Mouse (Mus musculus): ENCODE results near the gene Hebp1. TPM values are rescaled to one million over a fixed set of nuclear protein-coding genes. Genes with fewer than 3 reads are reported as not detected.

Gene Hebp1
- 8.8 and 35.5 TPM in 2 replicates for total RNA-seq (2014; rRNA removed; ENCODE audit: low replicate concordance)
- 10.9 and 11.0 TPM in 2 replicates for polyA plus RNA-seq (2015; fragmentation: Nextera tagmentation; extraction: Ambion mirVana)

GRCm38 (mm10) chr6:135197921-135198532 is at the start of gene Hebp1, which contains the start of gene Fam234b:
Gene Hebp1, minus strand, starts transcription at chr6:135198022.
Gene Fam234b, plus strand, starts transcription at chr6:135197977.
- DNase-seq (ENCODE audit: low spot score), result peak; percentile 42
- H3K27me3 ChIP-seq (ENCODE audit: control insufficient read depth, insufficient read depth, low read length), result no peaks in the 10 kb centered on the region
- no peaks in the 10 kb centered on the region for H3K36me3 ChIP-seq (replicated peaks; ENCODE audit: control insufficient read depth, insufficient read depth, low read length)
- no peak within 1 kb of the TSS for H3K27ac ChIP-seq (ENCODE audit: low read depth)
- ATAC-seq (ENCODE audit: insufficient read depth, low read depth), result peak; percentile 80
- WGBS, result under 1% methylated on average over 51 of the region's 52 CpGs
- TF ChIP-seq EP300 (IDR thresholded peaks at IDR 0.05; ENCODE audit: low read depth), result no peak
- no peak for TF ChIP-seq CTCF (IDR thresholded peaks at IDR 0.05; ENCODE audit: low read depth)
- H3K4me2 ChIP-seq (ENCODE audit: low read depth, low read length), result peak within 1 kb of the TSS; percentile 71
- peak within 1 kb of the TSS; percentile 71 for H3K4me3 ChIP-seq (ENCODE audit: low read depth, low read length)
- no peaks in the 10 kb centered on the region; the same call in 1 of the 2 replicates for H3K4me1 ChIP-seq (ENCODE audit: control insufficient read depth, insufficient read depth)
- H3K9me3 ChIP-seq (replicated peaks; ENCODE audit: control insufficient read depth, low read length), result no peaks in the 10 kb centered on the region
- peak within 1 kb of the TSS; percentile 50 for H3K9ac ChIP-seq (replicated peaks; ENCODE audit: low read depth, low read length)

GRCm38 (mm10) chr6:135245586-135245985 is 47.8 kb upstream of the Hebp1 start:
- H3K4me3 ChIP-seq (ENCODE audit: low read depth, low read length), result no peak overlapping the region
- H3K9me3 ChIP-seq (replicated peaks; ENCODE audit: control insufficient read depth, low read length), result no peaks in the 10 kb centered on the region
- no peak overlapping the region for H3K9ac ChIP-seq (replicated peaks; ENCODE audit: low read depth, low read length)
- H3K27me3 ChIP-seq (ENCODE audit: control insufficient read depth, insufficient read depth, low read length), result no peaks in the 10 kb centered on the region; the same call in 1 of the 2 replicates
- no peak for DNase-seq (ENCODE audit: low spot score)
- no peak for ATAC-seq (ENCODE audit: insufficient read depth, low read depth)
- no peaks in the 10 kb centered on the region for H3K36me3 ChIP-seq (replicated peaks; ENCODE audit: control insufficient read depth, insufficient read depth, low read length)
- WGBS, result 70% methylated on average over 8 of the region's 8 CpGs
- TF ChIP-seq EP300 (IDR thresholded peaks at IDR 0.05; ENCODE audit: low read depth), result no peak
- no peak for TF ChIP-seq CTCF (IDR thresholded peaks at IDR 0.05; ENCODE audit: low read depth)
- 0 out of 2 replicates have a peak, but pooled peaks cover 4% of the 10 kb centered on the region for H3K4me1 ChIP-seq (ENCODE audit: control insufficient read depth, insufficient read depth)
- H3K27ac ChIP-seq (ENCODE audit: low read depth), result no peak overlapping the region
- H3K4me2 ChIP-seq (ENCODE audit: low read depth, low read length), result no peak overlapping the region

- Histone ChIP-seq H3K4me1 (ENCODE audit: control insufficient read depth, insufficient read depth) (0 out of 2 replicates have a peak, but pooled peaks cover 8% of the 10 kb centered on the region), H3K9me3 (replicated peaks; ENCODE audit: control insufficient read depth, low read length) (no peaks in the 10 kb centered on the region), H3K9ac (replicated peaks; ENCODE audit: low read depth, low read length) (no peak overlapping the region), H3K36me3 (replicated peaks; ENCODE audit: control insufficient read depth, insufficient read depth, low read length) (no peaks in the 10 kb centered on the region), H3K27ac (ENCODE audit: low read depth) (no peak overlapping the region), H3K4me3 (ENCODE audit: low read depth, low read length) (no peak overlapping the region), H3K27me3 (ENCODE audit: control insufficient read depth, insufficient read depth, low read length) (no peaks in the 10 kb centered on the region), H3K4me2 (ENCODE audit: low read depth, low read length) (no peak overlapping the region)
- no peak for DNase-seq (ENCODE audit: low spot score)
- no peak for ATAC-seq (ENCODE audit: insufficient read depth, low read depth)
- WGBS, result 94% methylated on average over 8 of the region's 8 CpGs
- TF ChIP-seq EP300 (IDR thresholded peaks at IDR 0.05; ENCODE audit: low read depth), result no peak
- TF ChIP-seq CTCF (IDR thresholded peaks at IDR 0.05; ENCODE audit: low read depth), result no peak
These were observed 42.5 kb upstream of the Hebp1 start for GRCm38 (mm10) chr6:135240361-135240760.

DNA sequence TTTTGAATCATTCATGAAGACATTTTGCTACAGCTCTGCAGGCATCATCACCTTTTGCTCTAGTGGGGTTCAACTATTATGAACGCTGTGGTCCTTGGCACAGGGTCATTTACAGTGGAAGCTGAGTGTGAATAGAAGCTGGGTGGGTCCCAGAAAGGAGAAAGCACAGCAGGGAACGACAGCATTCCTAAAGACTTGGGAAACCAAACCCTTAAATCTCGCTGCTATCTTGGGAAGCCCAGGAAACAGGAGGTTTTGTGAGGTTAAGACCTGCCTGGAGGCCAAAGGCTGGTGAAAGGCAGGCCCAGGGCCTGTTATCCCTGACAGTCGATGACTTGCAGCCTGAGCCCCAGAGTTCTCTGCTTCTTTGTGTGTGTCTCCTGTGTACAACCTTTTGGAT is 40.4 kb upstream of the Hebp1 start:
- H3K9ac ChIP-seq (replicated peaks; ENCODE audit: low read depth, low read length), result no peak overlapping the region
- DNase-seq (ENCODE audit: low spot score) (no peak), ATAC-seq (ENCODE audit: insufficient read depth, low read depth) (no peak)
- H3K27me3 ChIP-seq (ENCODE audit: control insufficient read depth, insufficient read depth, low read length), result no peaks in the 10 kb centered on the region
- H3K4me3 ChIP-seq (ENCODE audit: low read depth, low read length), result no peak overlapping the region
- TF ChIP-seq CTCF (IDR thresholded peaks at IDR 0.05; ENCODE audit: low read depth), result no peak
- no peak for TF ChIP-seq EP300 (IDR thresholded peaks at IDR 0.05; ENCODE audit: low read depth)
- H3K9me3 ChIP-seq (replicated peaks; ENCODE audit: control insufficient read depth, low read length), result no peaks in the 10 kb centered on the region
- no peak overlapping the region for H3K27ac ChIP-seq (ENCODE audit: low read depth)
- WGBS, result 54% methylated on average over 4 of the region's 4 CpGs
- H3K4me2 ChIP-seq (ENCODE audit: low read depth, low read length), result no peak overlapping the region
- 0 out of 2 replicates have a peak, but pooled peaks cover 8% of the 10 kb centered on the region for H3K4me1 ChIP-seq (ENCODE audit: control insufficient read depth, insufficient read depth)
- peaks cover 9% of the 10 kb centered on the region; the same call in 1 of the 2 replicates for H3K36me3 ChIP-seq (replicated peaks; ENCODE audit: control insufficient read depth, insufficient read depth, low read length)

GRCm38 (mm10) chr6:135237326-135237725 is 39.5 kb upstream of the Hebp1 start:
- TF ChIP-seq EP300 (IDR thresholded peaks at IDR 0.05; ENCODE audit: low read depth), result no peak
- TF ChIP-seq CTCF (IDR thresholded peaks at IDR 0.05; ENCODE audit: low read depth), result peak; percentile 57
- ATAC-seq (ENCODE audit: insufficient read depth, low read depth) (peak; percentile 32; the same call in 1 of the 2 replicates), DNase-seq (ENCODE audit: low spot score) (peak; percentile 38)
- Histone ChIP-seq H3K9ac (replicated peaks; ENCODE audit: low read depth, low read length) (no peak overlapping the region), H3K27me3 (ENCODE audit: control insufficient read depth, insufficient read depth, low read length) (no peaks in the 10 kb centered on the region), H3K4me3 (ENCODE audit: low read depth, low read length) (no peak overlapping the region), H3K9me3 (replicated peaks; ENCODE audit: control insufficient read depth, low read length) (no peaks in the 10 kb centered on the region), H3K27ac (ENCODE audit: low read depth) (peak overlapping the region; percentile 26; the same call in 1 of the 2 replicates), H3K4me2 (ENCODE audit: low read depth, low read length) (peak overlapping the region; percentile 14; the same call in 1 of the 2 replicates), H3K4me1 (ENCODE audit: control insufficient read depth, insufficient read depth) (0 out of 2 replicates have a peak, but pooled peaks cover 8% of the 10 kb centered on the region), H3K36me3 (replicated peaks; ENCODE audit: control insufficient read depth, insufficient read depth, low read length) (peaks cover 12% of the 10 kb centered on the region)
- 36% methylated on average over 14 of the region's 14 CpGs for WGBS
